9 mouse cellular contexts compared by ENCODE assay signal in the genomic region with DNA sequence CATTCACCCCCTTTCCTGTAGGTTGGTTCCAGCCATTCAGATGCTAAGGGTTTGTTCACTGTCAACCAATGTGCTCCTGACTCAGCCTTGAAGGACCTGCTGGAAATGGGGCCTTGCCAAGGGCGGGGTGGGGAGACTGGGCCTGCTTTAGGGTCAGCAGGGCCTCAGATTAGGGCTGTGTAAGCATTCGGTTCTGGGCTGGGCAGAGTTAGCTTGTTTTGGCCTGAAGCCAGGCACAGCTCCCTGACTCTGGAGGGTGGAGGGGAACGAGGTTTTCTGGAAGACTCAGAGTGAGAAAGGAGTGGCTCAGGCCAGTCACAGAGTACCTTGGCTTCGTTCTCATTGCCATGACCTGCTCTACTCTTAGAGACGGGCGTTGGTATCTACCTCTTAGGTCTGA. TPM values are rescaled to one million over a fixed set of nuclear protein-coding genes. Genes with fewer than 3 reads are reported as not detected.
DNase-seq lines count a peak whose midpoint lies in the region; ATAC-seq and TF ChIP-seq lines count a peak whose summit lies in the region.
"Had no signal": no experiment of that assay in that cellular context is flagged by ENCODE, and none has a peak within 500 bp of the region (broad histone marks: within the 10 kb centered on the region; RNA-seq: fewer than 3 reads in every experiment).

No protein-coding gene starts in this region.

- no peaks in the 10 kb centered on the region for H3K36me3 ChIP-seq in thymus, adult 2 months (ENCODE audit: control insufficient read depth, insufficient read depth, low read length)
- H3K36me3 ChIP-seq: embryonic facial prominence, embryonic 13.5 days had no signal

- no peak for DNase-seq in cerebellum, postnatal 14 days
- DNase-seq in testis, postnatal 10 days (ENCODE audit: low spot score) = peak; percentile 56
- no peak for DNase-seq in testis, postnatal 14 days (ENCODE audit: low spot score)
- peak; percentile 82 to 83 for DNase-seq in lung, adult 18-20 months
- peak; percentile 76 to 84 for DNase-seq in urinary bladder, postnatal 36 days (ENCODE audit: low spot score in 2 of 2)
- DNase-seq in thymus, adult 2 months = no peak
- DNase-seq in embryo, embryonic 11 days = no peak

- no peak overlapping the region for H3K4me3 ChIP-seq in thymus, adult 2 months (ENCODE audit: control insufficient read depth, insufficient read depth, low read length)
- H3K4me3 ChIP-seq: embryonic facial prominence, embryonic 13.5 days had no signal

- no peak for TF ChIP-seq POLR2A in thymus, adult 2 months (IDR thresholded peaks at IDR 0.05; ENCODE audit: control insufficient read depth, extremely low read depth, insufficient read depth, low read length, poor library complexity)

- ATAC-seq in cerebellum, adult (ENCODE audit: insufficient number of reproducible peaks, low FRiP score, low TSS enrichment) = 0 out of 2 replicates have a peak, but pooled peaks have one; percentile 34

- no peak overlapping the region for H3K27ac ChIP-seq in thymus, adult 2 months (ENCODE audit: control insufficient read depth, insufficient read depth, low read length)
- H3K27ac ChIP-seq: embryonic facial prominence, embryonic 13.5 days had no signal

- no peaks in the 10 kb centered on the region for H3K4me1 ChIP-seq in thymus, adult 2 months (replicated peaks; ENCODE audit: control insufficient read depth, insufficient read depth, low read length)

- WGBS in thymus, adult 2 months = 63% methylated on average over 6 of the region's 6 CpGs

- no peaks in the 10 kb centered on the region for H3K27me3 ChIP-seq in thymus, adult 2 months (ENCODE audit: control insufficient read depth, insufficient read depth, low read length)
- H3K27me3 ChIP-seq: embryonic facial prominence, embryonic 13.5 days had no signal

- no peak for TF ChIP-seq CTCF in thymus, adult 2 months (IDR thresholded peaks at IDR 0.05; ENCODE audit: borderline replicate concordance, control insufficient read depth, extremely low read depth, insufficient read depth, low read length, poor library complexity)

RNA-seq across cellular contexts. Expression of gene Adcyap1r1, which starts 35.9 kb away (rescaled TPM):
- 1.1 and 1.8 TPM in 2 replicates for polyA plus RNA-seq in thymus, adult 2 months (2012; rRNA removed)

Comparison
In these comparisons a context has a peak if more than half of its experiments do, and no peak if none do; other contexts are left out.
1. DNase-seq: peak in testis, postnatal 10 days (single experiment), lung, adult 18-20 months (2 of 2) and urinary bladder, postnatal 36 days (2 of 2); none in cerebellum, postnatal 14 days (0 of 2), testis, postnatal 14 days (single experiment), thymus, adult 2 months (single experiment) and embryo, embryonic 11 days (single experiment).